Mouse (Mus musculus) lung, adult 18-20 months (tissue): ENCODE results near the gene Gm6337.
"Not testable (repeated sequence)": the region's sequence is repeated elsewhere in the genome, so short reads cannot be mapped to it uniquely, and the experiment has no call there.

Experiments
- DNase-seq, 2 experiments: peaks; one replicate each; pipeline ENCODE4 v3.0.0; 2022; ENCODE audit warnings: mixed read lengths in 2 of 2

Gene Gm6337

DNA sequence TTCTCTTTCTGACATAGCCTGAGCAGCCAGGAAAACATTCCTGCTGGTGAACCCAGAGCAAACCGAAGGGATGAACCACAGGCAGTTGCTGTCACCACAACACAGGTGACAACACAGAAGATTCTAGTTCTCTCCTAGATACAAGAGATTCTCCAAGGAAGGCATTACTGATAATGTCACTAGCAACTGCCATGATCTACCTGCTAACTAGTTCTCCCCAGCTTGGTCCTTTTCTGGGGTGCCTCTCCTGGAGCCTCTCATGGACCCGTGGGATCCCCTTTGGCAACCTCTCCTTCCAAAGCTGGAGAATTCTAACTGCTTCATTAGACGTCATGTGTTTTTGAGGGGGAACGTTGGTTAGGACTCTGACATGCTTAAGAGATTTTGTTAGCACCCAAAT, at the start of gene Gm6337:
Gene Gm6337 (minus strand): TSS at position 101 of the 400 bp plus-strand sequence.
- not testable (repeated sequence) for DNase-seq

DNA sequence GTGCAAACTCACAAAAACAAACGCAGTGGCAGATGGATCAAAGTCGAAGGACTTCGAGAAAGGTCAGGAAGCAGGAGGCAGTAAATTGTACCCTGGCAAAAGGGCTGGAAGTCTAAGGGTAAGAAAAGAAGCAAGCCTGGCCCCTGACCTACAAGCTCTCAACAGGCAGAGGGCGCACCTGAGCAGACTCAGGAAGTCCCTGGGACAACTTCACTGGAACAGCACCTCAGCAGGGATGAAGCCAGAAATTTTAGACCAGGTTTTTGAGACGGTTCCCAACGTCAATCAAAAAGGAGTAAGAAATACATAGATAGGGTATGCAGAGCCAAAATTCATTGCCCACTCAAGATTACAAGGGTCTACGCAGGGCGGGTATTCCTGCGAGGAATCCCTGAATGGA, 49.4 kb upstream of the Gm6337 start:
- DNase-seq: not testable (repeated sequence)

DNA sequence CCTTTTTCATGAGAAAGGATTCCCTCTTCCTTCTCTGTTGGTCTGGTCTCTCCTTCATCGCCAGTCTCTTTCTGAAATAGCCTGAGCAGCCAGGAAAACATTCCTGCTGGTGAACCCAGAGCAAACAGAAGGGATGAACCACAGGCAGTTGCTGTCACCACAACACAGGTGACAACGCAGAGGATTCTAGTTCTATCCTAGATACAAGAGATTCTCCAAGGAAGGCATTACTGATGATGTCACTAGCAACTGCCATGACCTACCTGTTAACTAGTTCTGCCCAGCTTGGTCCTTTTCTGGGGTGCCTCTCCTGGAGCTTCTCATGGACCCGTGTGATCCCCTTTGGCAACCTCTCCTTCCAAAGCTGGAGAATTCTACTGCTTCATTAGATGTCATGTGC, 35.8 kb upstream of the Gm6337 start, which contains the start of gene Gm8206:
Gene Gm8206 (minus strand): TSS at position 101 of the 400 bp plus-strand sequence.
- not testable (repeated sequence) for DNase-seq
